Comparison of ENCODE assay signal across 8 mouse cellular contexts in the genomic region with DNA sequence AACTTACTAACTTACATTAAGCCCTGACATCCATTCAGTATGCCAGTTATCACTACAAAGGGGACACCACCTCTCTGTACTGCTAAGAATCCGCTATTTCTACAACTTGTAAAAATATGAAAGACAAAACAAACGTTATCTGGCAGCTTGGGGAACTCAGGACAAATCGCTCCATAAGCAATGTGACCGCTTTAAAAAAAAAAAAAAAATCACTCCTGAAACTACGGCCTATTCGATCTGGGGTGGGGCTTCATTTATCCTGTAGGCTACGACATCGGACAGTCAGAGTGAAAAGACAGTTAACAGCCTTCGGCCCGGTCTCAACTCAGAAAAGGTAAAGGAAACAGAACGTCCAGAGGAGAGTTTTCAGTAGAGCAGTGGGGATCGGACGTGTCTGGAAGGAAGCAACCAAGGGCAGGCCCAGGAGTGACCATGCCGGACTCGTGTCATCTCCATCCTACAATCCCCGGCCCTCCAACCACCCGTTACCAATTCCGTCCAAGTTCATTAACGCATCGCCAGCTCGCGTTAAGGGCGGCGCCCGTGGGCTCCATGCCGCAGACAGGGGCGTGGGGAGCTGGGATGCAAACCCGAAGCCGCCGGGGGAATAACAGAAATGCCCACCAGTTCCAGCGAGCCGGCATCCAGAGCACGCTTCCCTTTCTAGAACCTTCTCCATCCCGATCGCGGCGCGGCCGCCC. TPM values are rescaled to one million over a fixed set of nuclear protein-coding genes. Genes with fewer than 3 reads are reported as not detected.
DNase-seq lines count a peak whose midpoint lies in the region; ATAC-seq and TF ChIP-seq lines count a peak whose summit lies in the region.

No protein-coding gene starts in this region.

- H3K4me1 ChIP-seq in testis, adult 2 months (ENCODE audit: control insufficient read depth, insufficient read depth, low read length) = no peaks in the 10 kb centered on the region; the same call in 1 of the 2 replicates
- peaks cover 11% of the 10 kb centered on the region for H3K4me1 ChIP-seq in heart, embryonic 16.5 days (ENCODE audit: control insufficient read depth, insufficient read depth, low read length)

- DNase-seq in gastrocnemius, adult 2 months = no peak
- DNase-seq in gastrocnemius, adult 8-10 months (ENCODE audit: low spot score in 2 of 2) = no peak
- no peak for DNase-seq in testis, postnatal 10 days (ENCODE audit: low spot score)
- DNase-seq in lung, postnatal 36 days = peak; percentile 8
- DNase-seq in yolk sac, embryonic 10.5 days (ENCODE audit: low spot score) = no peak
- no peak for DNase-seq in ovary, adult 18-20 months (ENCODE audit: low spot score)

- no peak for TF ChIP-seq POLR2A in testis, adult 2 months (IDR thresholded peaks at IDR 0.05; ENCODE audit: control insufficient read depth, low read depth, low read length)

- no peak for TF ChIP-seq CTCF in gastrocnemius, adult 2 months (IDR thresholded peaks at IDR 0.05)
- TF ChIP-seq CTCF in testis, adult 2 months (IDR thresholded peaks at IDR 0.05; ENCODE audit: control insufficient read depth, insufficient read depth, insufficient replicate concordance, low read depth, low read length) = no peak

- H3K27ac ChIP-seq in gastrocnemius, adult 2 months = peak overlapping the region; percentile 94
- peak overlapping the region; percentile 93 for H3K27ac ChIP-seq in testis, adult 2 months (ENCODE audit: control insufficient read depth, insufficient read depth, low read depth, low read length)
- peak overlapping the region; percentile 91 for H3K27ac ChIP-seq in heart, embryonic 16.5 days (ENCODE audit: low read length)

- peak overlapping the region; percentile 98 for H3K4me3 ChIP-seq in gastrocnemius, adult 2 months
- peak overlapping the region; percentile 98 for H3K4me3 ChIP-seq in testis, adult 2 months (ENCODE audit: control insufficient read depth, low read depth, low read length)
- H3K4me3 ChIP-seq in heart, embryonic 16.5 days (ENCODE audit: low read length) = peak overlapping the region; percentile 100

- H3K27me3 ChIP-seq in testis, adult 2 months (ENCODE audit: control insufficient read depth, insufficient read depth, low read length) = no peaks in the 10 kb centered on the region
- no peaks in the 10 kb centered on the region for H3K27me3 ChIP-seq in heart, embryonic 16.5 days (ENCODE audit: control insufficient read depth, insufficient read depth, low read length)

- under 1% methylated on average over 39 of the region's 39 CpGs for WGBS in heart, embryonic 16.5 days

- peak overlapping the region; percentile 93 for H3K4me2 ChIP-seq in heart, embryonic 16.5 days (ENCODE audit: low read depth, low read length)

- peak; percentile 31; the same call in 1 of the 2 replicates for ATAC-seq in heart, embryonic 16.5 days (replicated peaks; ENCODE audit: extremely low read depth, insufficient read depth, low FRiP score)

- H3K9me3 ChIP-seq in heart, embryonic 16.5 days (replicated peaks; ENCODE audit: control insufficient read depth, low read length) = no peaks in the 10 kb centered on the region

- no peaks in the 10 kb centered on the region for H3K36me3 ChIP-seq in testis, adult 2 months (ENCODE audit: control insufficient read depth, insufficient read depth, low read length)
- H3K36me3 ChIP-seq in heart, embryonic 16.5 days (ENCODE audit: control insufficient read depth, insufficient read depth) = peaks cover 33% of the 10 kb centered on the region

- intact Hi-C loops in gastrocnemius, adult 2 months (cut with DNase I) = no loop called here

- peak overlapping the region; percentile 99 for H3K9ac ChIP-seq in heart, embryonic 16.5 days (ENCODE audit: low read length)

RNA-seq across cellular contexts. Expression of a gene that starts 0.6 kb away (rescaled TPM):
- total RNA-seq in gastrocnemius, adult 2 months (2021) = 100 to 1,000 TPM; 114 to 135 TPM
- total RNA-seq in gastrocnemius, adult 8-10 months (2022) = 100 to 1,000 TPM; 100 to 122 (median 106) TPM
- polyA plus RNA-seq in testis, adult 2 months (2012; rRNA removed) = 42.5 and 57.1 TPM in 2 replicates
- 296 and 348 TPM in 2 replicates for polyA plus RNA-seq in heart, embryonic 16.5 days (2015; fragmentation: Nextera tagmentation; extraction: Ambion mirVana)

RNA-seq across cellular contexts. Expression of a gene that starts 40.6 kb away (rescaled TPM):
- total RNA-seq in gastrocnemius, adult 2 months (2021) = 10 to 100 TPM; 53.3 to 56.1 TPM
- 10 to 100 TPM; 55.6 to 73.7 (median 58.3) TPM for total RNA-seq in gastrocnemius, adult 8-10 months (2022)
- 71.7 and 79.6 TPM in 2 replicates for polyA plus RNA-seq in testis, adult 2 months (2012; rRNA removed)
- polyA plus RNA-seq in heart, embryonic 16.5 days (2015; fragmentation: Nextera tagmentation; extraction: Ambion mirVana) = 32.9 and 41.5 TPM in 2 replicates

RNA-seq across cellular contexts. Expression of a gene that starts 54.7 kb away (rescaled TPM):
- total RNA-seq in gastrocnemius, adult 2 months (2021) = 1 to 10 TPM; 2.1 to 2.4 TPM
- 1 to 10 TPM; 1.7 to 2.0 (median 1.9) TPM for total RNA-seq in gastrocnemius, adult 8-10 months (2022)
- polyA plus RNA-seq in testis, adult 2 months (2012; rRNA removed) = 2.5 and 3.2 TPM in 2 replicates
- polyA plus RNA-seq in heart, embryonic 16.5 days (2015; fragmentation: Nextera tagmentation; extraction: Ambion mirVana) = 11.2 and 13.0 TPM in 2 replicates

RNA-seq across cellular contexts. Expression of a gene that starts 58.0 kb away (rescaled TPM):
- total RNA-seq in gastrocnemius, adult 2 months (2021) = 10 to 100 TPM in 1 of 2 experiments, 1 to 10 TPM in 1; 5.4 to 10.7 TPM
- 10 to 100 TPM in 2 of 4 experiments, 1 to 10 TPM in 2; 4.5 to 12.3 (median 9.6) TPM for total RNA-seq in gastrocnemius, adult 8-10 months (2022)
- polyA plus RNA-seq in testis, adult 2 months (2012; rRNA removed) = 0.90 and 1.3 TPM in 2 replicates
- polyA plus RNA-seq in heart, embryonic 16.5 days (2015; fragmentation: Nextera tagmentation; extraction: Ambion mirVana) = 0.30 and 0.86 TPM in 2 replicates
